Mouse (Mus musculus) neural tube, embryonic 13.5 days (tissue): ENCODE results near the gene Rnd1. TPM values are rescaled to one million over a fixed set of nuclear protein-coding genes. Genes with fewer than 3 reads are reported as not detected.

ENCODE experiments used
- ATAC-seq: fragments of 200-750 bp; cut with Nextera tagmentation; 2 replicates; pipeline ENCODE4 v1.8.0; 2017; ENCODE audit warnings: low read depth, mild to moderate bottlenecking, moderate TSS enrichment, moderate library complexity
- H3K27ac ChIP-seq: fragments of 300-500 bp; sonication (generic); replicated peaks from 2 replicates; pipeline ENCODE4 v1.5.1; 2015; ENCODE audit warnings: moderate library complexity, mild to moderate bottlenecking, inconsistent platforms
- H3K27me3 ChIP-seq: fragments of 300-500 bp; sonication (generic); 2 replicates; pipeline ENCODE4 v1.6.1; 2015; ENCODE audit warnings: mild to moderate bottlenecking, inconsistent platforms
- H3K36me3 ChIP-seq: fragments of 300-500 bp; sonication (generic); 2 replicates; pipeline ENCODE4 v1.6.1; 2015; ENCODE audit warnings: mild to moderate bottlenecking, inconsistent platforms
- H3K4me1 ChIP-seq: fragments of 300-500 bp; sonication (generic); replicated peaks from 2 replicates; pipeline ENCODE4 v1.6.1; 2015; ENCODE audit warnings: inconsistent platforms
- H3K4me2 ChIP-seq: fragments of 300-500 bp; sonication (generic); 2 replicates; pipeline ENCODE4 v1.6.1; 2015; ENCODE audit warnings: inconsistent platforms, mild to moderate bottlenecking, moderate library complexity
- H3K4me3 ChIP-seq: fragments of 300-500 bp; sonication (generic); 2 replicates; pipeline ENCODE4 v1.5.1; 2015; ENCODE audit warnings: mild to moderate bottlenecking, inconsistent platforms
- H3K9ac ChIP-seq: fragments of 300-500 bp; sonication (generic); 2 replicates; pipeline ENCODE4 v1.6.1; 2015; ENCODE audit warnings: moderate library complexity, mild to moderate bottlenecking, inconsistent platforms
- H3K9me3 ChIP-seq: fragments of 300-500 bp; sonication (generic); 2 replicates; pipeline ENCODE4 v1.6.1; 2016; ENCODE audit warnings: inconsistent platforms
- WGBS: fragments of 180-500 bp; shearing (Covaris S2); methylation state at CpG from one replicate; pipeline ENCODE4 v1.1.7; 2015; 5-methylcytosine and 5-hydroxymethylcytosine counted together
- polyA plus RNA-seq: library from polyadenylated mRNA; unstranded; fragments of >200 nt; fragmentation: Nextera tagmentation; extraction: Ambion mirVana; gene quantifications from 2 replicates; pipeline ENCODE4 v1.2.1, GENCODE M21; 2015

Gene Rnd1
- polyA plus RNA-seq, 1 experiment from 2014 or later: 6.2 TPM

DNA sequence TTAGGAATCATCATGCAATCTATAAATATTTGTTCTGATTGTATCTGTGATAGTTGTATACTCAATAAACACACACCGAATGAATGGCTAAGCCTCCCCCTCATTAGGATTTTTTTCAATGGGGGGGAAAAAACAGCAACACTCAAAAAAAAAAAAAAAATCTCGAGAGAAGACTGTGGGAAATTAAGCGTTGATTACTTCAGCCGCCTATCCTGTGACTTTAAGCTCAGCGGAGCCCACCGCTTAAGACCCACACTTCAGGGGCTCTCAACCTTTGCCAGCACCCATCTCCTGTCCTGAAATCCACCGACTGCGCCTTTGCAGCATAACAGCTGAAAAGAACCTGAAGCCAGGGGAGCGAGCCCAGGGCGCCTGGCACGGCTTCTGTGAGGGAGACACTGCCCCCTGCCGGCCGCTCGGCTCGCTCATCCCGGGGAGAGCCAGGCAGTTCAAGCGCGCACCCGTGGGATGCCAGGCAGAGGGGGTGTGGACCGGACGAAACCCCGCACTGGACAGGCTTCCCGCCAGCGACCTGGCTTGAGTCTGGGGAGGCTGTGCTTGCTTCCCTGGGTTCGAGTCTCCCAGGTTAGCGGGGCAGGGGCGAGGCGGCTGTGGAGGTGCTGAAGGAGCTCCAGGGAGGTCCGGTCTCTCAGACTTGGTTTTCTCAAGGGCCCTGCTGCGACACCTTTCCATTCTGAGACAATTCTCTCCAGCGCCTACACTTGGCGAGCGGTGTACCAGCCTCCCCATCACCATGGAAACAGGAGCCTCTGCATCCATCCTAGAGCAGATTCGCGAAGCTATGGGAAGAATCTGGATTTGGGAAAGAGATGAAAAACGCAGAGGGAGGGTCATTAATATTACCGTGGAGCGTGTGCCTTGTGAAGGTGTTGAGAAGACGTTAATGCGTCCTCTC lies 22.2 kb upstream of the Rnd1 start:
- Histone ChIP-seq H3K27me3 (peaks cover 47% of the 10 kb centered on the region), H3K4me3 (peak overlapping the region; percentile 43), H3K4me2 (peak overlapping the region; percentile 68), H3K27ac (no peak overlapping the region), H3K36me3 (no peaks in the 10 kb centered on the region), H3K4me1 (peaks cover 12% of the 10 kb centered on the region), H3K9me3 (no peaks in the 10 kb centered on the region), H3K9ac (peak overlapping the region; percentile 70)
- peak; percentile 91 for ATAC-seq
- 6% methylated on average over 40 of the region's 40 CpGs for WGBS

DNA sequence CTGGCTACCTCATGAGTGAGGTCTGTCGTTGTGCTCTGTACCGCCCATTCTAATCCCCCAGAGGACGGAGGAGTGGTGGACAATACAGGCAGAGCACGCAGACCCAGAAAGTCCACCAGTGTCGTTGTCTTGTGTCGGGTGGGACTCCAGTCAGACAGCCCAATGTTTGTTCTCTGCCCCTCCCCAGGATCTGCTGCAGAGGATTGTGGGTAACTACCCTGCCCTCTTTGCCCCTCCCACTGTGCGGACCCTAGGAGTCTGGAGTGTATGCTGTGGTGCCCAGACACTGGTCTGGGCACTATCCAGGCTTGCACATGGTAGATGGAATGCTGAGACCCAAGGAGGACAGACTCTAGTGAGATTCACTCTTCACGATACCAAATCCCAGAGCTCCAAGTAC lies 19.0 kb upstream of the Rnd1 start:
- Histone ChIP-seq H3K4me2 (no peak overlapping the region), H3K4me1 (peaks cover 22% of the 10 kb centered on the region), H3K9me3 (no peaks in the 10 kb centered on the region), H3K4me3 (no peak overlapping the region), H3K9ac (no peak overlapping the region), H3K27me3 (peaks cover 19% of the 10 kb centered on the region), H3K36me3 (no peaks in the 10 kb centered on the region), H3K27ac (no peak overlapping the region)
- 43% methylated on average over 8 of the region's 8 CpGs for WGBS
- ATAC-seq: no peak

DNA sequence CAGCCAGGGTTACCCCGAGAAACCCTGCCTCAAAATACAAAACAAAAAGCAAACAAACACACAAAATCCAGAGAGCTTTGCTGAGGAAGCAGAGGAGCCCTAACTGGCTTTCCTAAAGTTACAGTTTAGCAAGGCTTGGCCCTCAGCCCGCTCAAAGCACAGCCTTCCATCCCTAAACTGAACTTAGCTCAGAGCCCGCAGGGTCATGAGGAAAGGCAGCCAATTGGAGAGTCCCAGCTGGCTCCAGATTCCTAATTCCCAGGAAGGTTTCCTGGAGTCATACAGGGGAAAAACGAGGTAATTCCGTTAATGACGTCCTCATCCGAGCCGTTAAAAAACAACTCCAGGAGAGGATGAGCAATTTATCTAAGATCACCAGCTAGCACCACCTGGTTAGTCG lies 18.5 kb upstream of the Rnd1 start:
- no peak overlapping the region for H3K4me2 ChIP-seq
- H3K27me3 ChIP-seq: peaks cover 14% of the 10 kb centered on the region
- no peaks in the 10 kb centered on the region for H3K9me3 ChIP-seq
- H3K27ac ChIP-seq: no peak overlapping the region
- H3K36me3 ChIP-seq: no peaks in the 10 kb centered on the region
- no peak overlapping the region for H3K9ac ChIP-seq
- 33% methylated on average over 9 of the region's 9 CpGs for WGBS
- no peak for ATAC-seq
- peaks cover 26% of the 10 kb centered on the region for H3K4me1 ChIP-seq
- H3K4me3 ChIP-seq: no peak overlapping the region

DNA sequence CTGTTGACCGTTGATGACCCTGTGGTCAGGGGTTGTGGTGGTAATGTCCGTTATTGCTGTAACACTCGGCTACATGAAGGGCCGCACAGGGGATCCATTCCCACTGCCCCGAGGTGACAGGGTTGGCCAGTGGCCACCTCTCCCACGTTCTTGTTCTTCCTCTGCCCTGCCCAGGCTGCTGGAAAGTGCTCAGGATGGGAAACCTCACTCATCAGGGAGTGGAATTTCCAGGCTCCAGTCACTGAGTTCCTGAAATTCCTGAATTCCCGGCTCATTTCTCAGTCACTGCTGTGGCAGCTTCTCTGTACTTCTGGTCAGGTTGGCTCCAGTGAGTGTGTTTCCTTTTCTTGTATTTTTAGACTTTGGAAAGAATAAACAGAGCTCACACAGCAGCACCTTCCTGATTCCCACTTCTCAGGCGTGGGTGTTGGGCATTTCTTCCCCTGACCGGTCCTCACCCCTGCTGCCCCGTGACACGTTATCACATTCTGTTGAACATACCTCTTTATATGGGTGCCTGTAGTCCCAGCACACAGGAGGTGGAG lies 15.0 kb upstream of the Rnd1 start:
- no peaks in the 10 kb centered on the region for H3K9me3 ChIP-seq
- H3K4me1 ChIP-seq: peaks cover 16% of the 10 kb centered on the region
- WGBS: 54% methylated on average over 11 of the region's 11 CpGs
- no peak overlapping the region for H3K4me3 ChIP-seq
- no peaks in the 10 kb centered on the region for H3K36me3 ChIP-seq
- no peak for ATAC-seq
- H3K9ac ChIP-seq: no peak overlapping the region
- H3K27me3 ChIP-seq: 0 out of 2 replicates have a peak, but pooled peaks cover 3% of the 10 kb centered on the region
- no peak overlapping the region for H3K27ac ChIP-seq
- H3K4me2 ChIP-seq: no peak overlapping the region

- Histone ChIP-seq H3K27me3 (0 out of 2 replicates have a peak, but pooled peaks cover 3% of the 10 kb centered on the region), H3K4me2 (peak overlapping the region; percentile 9; the same call in 1 of the 2 replicates), H3K27ac (no peak overlapping the region), H3K36me3 (no peaks in the 10 kb centered on the region), H3K9me3 (no peaks in the 10 kb centered on the region), H3K9ac (no peak overlapping the region), H3K4me1 (peaks cover 16% of the 10 kb centered on the region), H3K4me3 (no peak overlapping the region)
- 9% methylated on average over 7 of the region's 7 CpGs for WGBS
- ATAC-seq: peak; percentile 65
These were observed 14.4 kb upstream of the Rnd1 start for GRCm38 (mm10) chr15:98691486-98692147.

DNA sequence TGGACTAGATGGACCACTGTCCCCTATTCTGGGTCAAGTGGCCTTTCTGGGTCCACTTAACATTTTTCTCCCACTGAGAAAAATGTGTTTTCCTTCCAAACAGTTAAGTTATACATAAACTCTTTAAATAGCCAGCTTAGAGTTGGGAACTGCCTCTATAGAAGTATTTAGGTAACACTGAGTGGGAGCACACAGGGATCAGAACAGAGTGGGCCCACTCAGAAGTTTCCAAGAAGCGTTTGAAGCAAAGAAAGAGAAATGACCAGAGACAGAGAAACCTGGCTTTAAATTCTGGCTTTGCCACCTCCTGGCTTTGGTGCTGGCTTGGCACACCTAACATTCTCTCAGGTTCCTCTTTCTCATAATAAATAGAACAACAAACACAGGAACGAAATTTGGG lies 12.4 kb upstream of the Rnd1 start:
- H3K4me2 ChIP-seq: no peak overlapping the region
- 86% methylated on average over 2 of the region's 2 CpGs for WGBS
- no peaks in the 10 kb centered on the region for H3K9me3 ChIP-seq
- H3K27me3 ChIP-seq: no peaks in the 10 kb centered on the region
- H3K9ac ChIP-seq: no peak overlapping the region
- peaks cover 16% of the 10 kb centered on the region for H3K4me1 ChIP-seq
- no peak overlapping the region for H3K4me3 ChIP-seq
- H3K27ac ChIP-seq: no peak overlapping the region
- H3K36me3 ChIP-seq: no peaks in the 10 kb centered on the region
- no peak for ATAC-seq

GRCm38 (mm10) chr15:98685926-98686325 lies 8.7 kb upstream of the Rnd1 start:
- no peak for ATAC-seq
- Histone ChIP-seq H3K4me2 (no peak overlapping the region), H3K27ac (no peak overlapping the region), H3K9ac (no peak overlapping the region), H3K4me1 (peaks cover 3% of the 10 kb centered on the region), H3K9me3 (no peaks in the 10 kb centered on the region), H3K4me3 (no peak overlapping the region), H3K36me3 (no peaks in the 10 kb centered on the region), H3K27me3 (no peaks in the 10 kb centered on the region)
- 75% methylated on average over 3 of the region's 3 CpGs for WGBS

- H3K36me3 ChIP-seq: no peaks in the 10 kb centered on the region
- no peak overlapping the region for H3K4me2 ChIP-seq
- H3K27ac ChIP-seq: no peak overlapping the region
- no peaks in the 10 kb centered on the region for H3K4me1 ChIP-seq
- H3K27me3 ChIP-seq: peaks cover 4% of the 10 kb centered on the region; the same call in 1 of the 2 replicates
- H3K9ac ChIP-seq: no peak overlapping the region
- H3K4me3 ChIP-seq: no peak overlapping the region
- 90% methylated on average over 1 of the region's 1 CpGs for WGBS
- H3K9me3 ChIP-seq: no peaks in the 10 kb centered on the region
- ATAC-seq: no peak
These were observed 6.5 kb upstream of the Rnd1 start for GRCm38 (mm10) chr15:98683746-98684145.

DNA sequence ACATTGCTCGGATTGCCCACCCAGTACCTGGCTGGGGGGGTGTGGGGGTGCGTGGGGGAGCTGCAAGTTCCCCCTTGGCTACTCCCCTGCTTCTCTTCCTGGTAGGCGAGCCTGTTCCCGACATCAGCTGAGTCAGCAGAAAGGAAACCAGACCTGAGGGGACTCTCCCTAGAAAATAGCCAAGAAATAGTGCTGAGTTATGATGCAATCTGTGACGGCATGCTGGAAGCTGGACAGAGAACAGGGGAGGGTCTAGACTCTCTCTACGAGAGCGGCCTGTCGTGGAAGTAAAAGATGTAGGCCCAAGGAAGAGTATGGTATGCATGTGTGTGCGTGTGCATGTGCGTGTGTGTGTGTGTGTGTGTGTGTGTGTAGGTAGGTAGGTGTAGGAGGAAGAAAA lies 5.9 kb upstream of the Rnd1 start:
- no peak overlapping the region for H3K27ac ChIP-seq
- H3K36me3 ChIP-seq: no peaks in the 10 kb centered on the region
- 73% methylated on average over 10 of the region's 10 CpGs for WGBS
- no peak for ATAC-seq
- no peaks in the 10 kb centered on the region for H3K9me3 ChIP-seq
- H3K4me3 ChIP-seq: no peak overlapping the region
- H3K4me2 ChIP-seq: no peak overlapping the region
- H3K9ac ChIP-seq: no peak overlapping the region
- peaks cover 5% of the 10 kb centered on the region; the same call in 1 of the 2 replicates for H3K27me3 ChIP-seq
- no peaks in the 10 kb centered on the region for H3K4me1 ChIP-seq

GRCm38 (mm10) chr15:98681633-98682032 lies 4.4 kb upstream of the Rnd1 start:
- Histone ChIP-seq H3K4me2 (no peak overlapping the region), H3K9me3 (no peaks in the 10 kb centered on the region), H3K4me1 (peaks cover 11% of the 10 kb centered on the region), H3K4me3 (no peak overlapping the region), H3K9ac (no peak overlapping the region), H3K27me3 (peaks cover 5% of the 10 kb centered on the region; the same call in 1 of the 2 replicates), H3K27ac (no peak overlapping the region), H3K36me3 (no peaks in the 10 kb centered on the region)
- no peak for ATAC-seq
- WGBS: 89% methylated on average over 7 of the region's 7 CpGs

- ATAC-seq: no peak
- WGBS: 88% methylated on average over 8 of the region's 8 CpGs
- Histone ChIP-seq H3K4me3 (no peak overlapping the region), H3K27me3 (peaks cover 5% of the 10 kb centered on the region; the same call in 1 of the 2 replicates), H3K4me2 (no peak overlapping the region), H3K36me3 (no peaks in the 10 kb centered on the region), H3K27ac (no peak overlapping the region), H3K4me1 (peaks cover 21% of the 10 kb centered on the region), H3K9me3 (no peaks in the 10 kb centered on the region), H3K9ac (no peak overlapping the region)
These were observed 3.4 kb upstream of the Rnd1 start for GRCm38 (mm10) chr15:98680660-98681059.

- Histone ChIP-seq H3K4me3 (no peak overlapping the region), H3K9me3 (no peaks in the 10 kb centered on the region), H3K27ac (no peak overlapping the region), H3K36me3 (no peaks in the 10 kb centered on the region), H3K9ac (no peak overlapping the region), H3K4me2 (peak overlapping the region; percentile 98; the same call in 1 of the 2 replicates), H3K4me1 (peaks cover 44% of the 10 kb centered on the region), H3K27me3 (peaks cover 5% of the 10 kb centered on the region; the same call in 1 of the 2 replicates)
- 71% methylated on average over 7 of the region's 7 CpGs for WGBS
- ATAC-seq: no peak
These were observed 716 bp upstream of the Rnd1 start for GRCm38 (mm10) chr15:98677977-98678376.
